Mouse (Mus musculus): ENCODE results near the gene Zfp825.
A peak's percentile ranks its signal among the peaks of the same experiment; 100 is the strongest.
"Not testable (repeated sequence)": the region's sequence is repeated elsewhere in the genome, so short reads cannot be mapped to it uniquely, and the experiment has no call there.

Zfp825 gene

DNA sequence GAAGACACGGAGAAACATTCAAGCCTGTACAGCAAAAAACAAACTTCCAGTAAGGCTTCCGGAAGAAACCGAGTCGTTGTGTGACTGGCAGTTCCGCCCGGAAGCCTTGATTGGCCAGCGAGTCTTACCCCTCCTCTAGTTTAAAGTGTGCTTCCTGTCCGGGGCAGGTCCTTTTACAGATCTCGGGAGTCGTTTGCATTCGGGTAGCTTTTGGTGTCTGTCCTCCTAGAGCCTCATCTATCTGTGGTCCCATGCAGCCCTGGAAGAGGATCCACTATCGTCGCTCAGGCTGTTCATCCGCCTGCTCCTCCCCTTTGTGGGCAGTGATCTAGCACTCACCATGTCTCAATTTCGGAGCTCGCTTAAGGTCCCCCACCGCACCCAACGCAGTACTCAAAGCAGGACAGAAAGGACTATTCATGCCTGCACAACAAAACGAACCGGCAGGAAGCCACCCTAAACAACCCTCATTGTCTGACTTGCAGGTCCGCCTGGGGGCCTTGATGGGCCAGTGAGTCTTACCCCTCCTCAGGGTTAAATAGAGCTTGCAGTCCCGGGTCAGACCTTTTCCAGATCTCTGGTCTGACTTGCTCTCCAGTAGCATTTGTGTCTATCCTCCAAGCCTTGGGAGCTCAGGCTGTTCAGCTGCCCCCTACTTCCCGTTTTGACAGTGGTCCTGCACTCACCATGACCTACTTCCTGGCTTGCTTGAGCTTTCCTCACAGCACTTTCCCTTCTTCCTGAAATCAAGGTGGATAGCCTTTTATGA, at the start of gene Zfp825:
TSS of gene Zfp825 (minus strand) at position 82 of the 769 bp plus-strand sequence.
- peak; percentile 84 for DNase-seq (ENCODE audit: low spot score)

DNA sequence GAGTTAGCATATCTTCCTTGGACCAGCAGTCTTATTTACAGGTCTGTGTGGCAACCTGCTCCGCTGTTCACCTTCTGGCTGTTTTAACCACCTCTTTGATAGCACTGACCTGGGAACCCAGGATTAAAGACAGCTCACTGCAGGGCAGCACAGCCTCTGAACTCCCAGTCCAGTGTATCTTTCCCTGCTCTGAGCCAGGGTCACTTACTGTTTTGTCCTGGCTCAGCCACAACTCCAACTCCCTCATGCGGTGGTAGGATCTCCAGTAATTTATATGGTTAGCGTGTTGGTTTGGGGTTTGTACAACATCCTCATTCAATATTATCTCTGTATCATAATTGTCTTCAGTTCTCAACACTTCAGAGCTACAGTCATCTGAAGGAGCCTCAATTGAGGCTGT, 41.6 kb upstream of the Zfp825 start:
- DNase-seq (ENCODE audit: low spot score), result not testable (repeated sequence)

- peak; percentile 52 for DNase-seq (ENCODE audit: low spot score)
Observed at GRCm38 (mm10) chr13:74534864-74535263, 41.1 kb upstream of the Zfp825 start.

- DNase-seq (ENCODE audit: low spot score), result no peak
Observed at GRCm38 (mm10) chr13:74534096-74534495, 40.3 kb upstream of the Zfp825 start.

DNA sequence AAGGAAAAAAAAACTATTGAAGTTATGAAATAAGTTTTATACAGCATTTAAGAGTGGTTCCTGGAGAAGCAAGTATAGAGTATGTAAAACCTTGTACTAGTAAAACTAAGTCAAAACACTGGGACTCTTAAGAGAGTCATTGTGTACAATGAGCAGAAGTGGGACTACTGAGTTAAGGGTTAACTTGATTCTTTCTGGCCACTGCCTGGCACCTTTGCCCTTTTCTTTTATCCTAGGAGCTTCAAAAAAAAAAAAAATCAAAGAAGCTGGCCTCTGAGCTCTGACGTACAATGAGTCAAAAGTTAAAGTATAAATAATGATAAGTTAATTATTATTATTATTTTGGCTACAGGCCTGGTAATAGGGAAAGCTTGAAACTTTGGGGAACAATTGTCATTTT, 37.5 kb upstream of the Zfp825 start:
- DNase-seq (ENCODE audit: low spot score), result not testable (repeated sequence)

DNA sequence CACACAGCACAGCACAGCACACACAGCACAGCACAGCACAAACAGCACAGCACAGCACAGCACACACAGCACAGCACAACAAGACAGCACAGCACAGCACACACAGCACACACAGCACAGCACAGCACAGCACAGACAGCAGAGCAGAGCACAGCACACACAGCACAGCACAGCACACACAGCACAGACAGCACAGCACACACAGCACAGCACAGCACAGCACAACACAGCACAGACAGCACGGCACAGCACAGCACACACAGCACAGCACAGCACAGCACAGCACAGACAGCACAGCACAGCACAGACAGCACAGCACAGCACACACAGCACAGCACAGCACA, 35.6 kb upstream of the Zfp825 start:
- DNase-seq (ENCODE audit: low spot score), result not testable (repeated sequence)

DNA sequence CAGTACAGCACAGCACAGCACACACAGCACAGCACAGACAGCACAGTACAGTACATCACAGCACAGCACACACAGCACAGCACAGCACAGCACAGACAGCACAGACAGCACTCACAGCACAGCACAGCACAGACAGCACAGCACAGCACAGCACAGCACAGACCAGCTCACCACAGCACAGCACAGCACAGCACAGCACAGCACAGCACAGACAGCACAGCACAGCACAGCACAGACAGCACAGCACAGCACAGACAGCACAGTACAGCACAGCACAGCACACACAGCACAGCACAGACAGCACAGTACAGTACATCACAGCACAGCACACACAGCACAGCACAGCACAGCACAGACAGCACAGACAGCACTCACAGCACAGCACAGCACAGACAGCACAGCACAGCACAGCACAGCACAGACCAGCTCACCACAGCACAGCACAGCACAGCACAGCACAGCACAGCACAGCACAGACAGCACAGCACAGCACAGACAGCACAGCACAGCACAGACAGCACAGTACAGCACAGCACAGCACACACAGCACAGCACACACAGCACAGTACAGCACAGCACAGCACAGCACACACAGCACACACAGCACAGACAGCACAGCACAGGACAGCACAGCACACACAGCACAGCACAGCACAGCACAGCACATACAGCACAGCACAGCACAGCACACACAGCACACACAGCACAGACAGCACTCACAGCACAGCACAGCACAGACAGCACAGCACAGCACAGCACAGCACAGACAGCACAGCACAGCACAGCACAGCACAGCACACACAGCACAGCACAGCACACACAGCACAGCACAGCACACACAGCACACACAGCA, 35.0 kb upstream of the Zfp825 start:
- DNase-seq (ENCODE audit: low spot score), result not testable (repeated sequence)

DNA sequence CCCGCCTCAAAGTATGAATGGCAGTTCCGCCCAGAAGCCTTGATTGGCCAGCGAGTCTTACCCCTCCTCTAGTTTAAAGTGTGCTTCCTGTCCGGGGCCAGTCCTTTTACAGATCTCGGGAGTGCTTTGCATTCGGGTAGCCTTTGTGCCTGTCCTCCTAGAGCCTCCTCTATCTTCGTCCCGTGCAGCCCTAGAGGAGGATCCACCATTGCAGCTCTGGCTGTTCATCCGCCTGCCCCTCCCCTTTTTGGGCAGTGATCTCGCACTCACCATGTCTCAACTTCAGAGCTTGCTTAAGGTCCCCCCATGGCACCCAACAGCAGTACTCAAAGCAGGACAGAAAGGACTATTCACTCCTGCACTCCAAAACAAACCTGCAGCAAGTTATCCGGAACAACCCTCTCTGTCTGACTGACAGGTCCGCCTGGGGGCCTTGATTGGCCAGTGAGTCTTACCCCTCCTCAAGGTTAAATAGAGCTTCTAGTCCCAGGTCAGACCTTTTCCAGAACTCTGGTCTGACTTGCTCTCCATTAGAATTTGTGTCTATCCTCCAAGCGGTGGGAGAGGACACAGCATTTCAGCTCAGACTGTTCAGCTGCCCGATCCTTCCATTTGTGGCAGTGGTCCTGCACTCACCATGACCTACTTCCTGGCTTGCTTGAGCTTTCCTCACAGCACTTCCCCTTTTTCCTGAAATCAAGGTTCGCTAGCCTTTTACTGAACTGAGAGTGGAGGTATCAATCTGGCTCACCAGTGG, 28.9 kb upstream of the Zfp825 start:
- DNase-seq (ENCODE audit: low spot score), result peak; percentile 87

DNA sequence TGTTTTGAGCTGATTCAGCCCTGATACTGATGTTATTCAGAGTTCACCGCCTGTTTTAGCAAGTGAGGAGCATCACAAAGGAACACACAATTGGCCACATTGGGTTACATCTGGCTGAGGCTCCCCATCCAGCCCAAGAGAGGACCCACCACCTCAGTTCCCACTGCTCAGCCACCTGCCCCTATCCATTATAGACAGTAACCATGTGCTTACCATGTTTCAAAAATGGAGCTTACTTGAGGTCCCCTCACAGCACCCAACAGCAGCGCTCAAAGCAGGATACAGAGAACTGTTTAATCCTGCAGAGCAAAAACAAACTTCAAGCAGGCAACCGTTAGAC, 28.3 kb upstream of the Zfp825 start:
- not testable (repeated sequence) for DNase-seq (ENCODE audit: low spot score)

DNA sequence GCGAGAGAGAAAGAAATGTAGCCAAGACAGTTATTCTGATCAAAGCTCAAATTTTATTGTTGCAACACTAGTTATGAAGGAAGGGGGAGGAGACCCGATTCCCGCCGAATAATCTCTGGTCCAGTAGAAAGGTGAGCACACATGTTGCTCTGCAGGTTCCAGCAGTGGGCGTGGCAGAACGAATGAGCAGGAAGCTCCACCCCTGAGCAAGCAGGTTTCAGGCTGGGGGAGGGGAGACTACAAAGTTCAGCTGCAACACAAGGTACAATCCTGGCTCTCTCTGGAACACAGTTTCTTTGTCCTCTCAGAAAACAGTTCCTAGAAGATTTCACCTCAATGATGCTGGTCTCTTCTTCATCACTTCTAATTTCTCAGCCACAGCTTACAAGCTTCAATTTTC, 14.2 kb upstream of the Zfp825 start:
- DNase-seq (ENCODE audit: low spot score), result not testable (repeated sequence)

- DNase-seq (ENCODE audit: low spot score), result not testable (repeated sequence)
Observed at GRCm38 (mm10) chr13:74502851-74503250, 9.1 kb upstream of the Zfp825 start.

- DNase-seq (ENCODE audit: low spot score), result not testable (repeated sequence)
Observed at GRCm38 (mm10) chr13:74499696-74500095, 5.9 kb upstream of the Zfp825 start.

DNA sequence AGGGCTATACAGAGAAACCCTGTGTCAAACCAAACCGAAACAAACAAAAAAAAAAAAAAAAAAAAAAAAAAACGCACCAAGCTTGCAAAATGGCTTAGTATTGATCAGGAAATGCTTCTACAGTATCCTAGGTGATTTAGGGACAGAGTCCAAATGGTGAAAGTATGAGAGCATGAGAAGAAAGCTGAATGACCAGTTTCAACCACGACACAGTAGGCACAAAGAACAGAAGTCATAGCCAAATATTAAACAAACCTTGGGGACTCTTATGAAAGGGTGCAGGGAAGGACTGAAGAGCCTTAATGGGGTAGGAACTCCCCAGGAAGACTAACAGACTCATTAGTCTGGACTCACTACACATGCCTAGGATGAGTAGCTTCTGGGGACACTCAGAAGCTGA, 9.5 kb downstream of the Zfp825 start:
- DNase-seq (ENCODE audit: low spot score), result not testable (repeated sequence)

DNA sequence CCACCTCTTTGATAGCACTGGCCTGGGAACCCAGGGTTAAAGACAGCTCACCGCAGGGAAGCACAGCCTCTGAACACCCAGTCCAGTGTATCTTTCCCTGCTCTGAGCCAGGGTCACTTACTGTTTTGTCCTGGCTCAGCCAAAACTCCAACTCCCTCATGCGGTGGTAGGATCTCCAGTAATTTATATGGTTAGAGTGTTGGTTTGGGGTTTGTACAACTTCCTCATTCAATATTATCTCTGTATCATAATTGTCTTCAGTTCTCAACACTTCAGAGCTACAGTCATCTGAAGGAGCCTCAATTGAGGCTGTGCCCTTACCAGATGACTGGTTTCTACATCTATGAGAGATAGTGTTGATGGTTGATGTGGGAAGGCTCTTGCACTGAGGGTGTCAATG, 22.3 kb downstream of the Zfp825 start:
- not testable (repeated sequence) for DNase-seq (ENCODE audit: low spot score)

- peak; percentile 86 for DNase-seq (ENCODE audit: low spot score)
Observed at GRCm38 (mm10) chr13:74462699-74463385, 30.9 kb downstream of the Zfp825 start.

GRCm38 (mm10) chr13:74462318-74462698, 31.5 kb downstream of the Zfp825 start:
- not testable (repeated sequence) for DNase-seq (ENCODE audit: low spot score)

- DNase-seq (ENCODE audit: low spot score), result no peak
Observed at GRCm38 (mm10) chr13:74439895-74440294, 53.9 kb downstream of the Zfp825 start.
